Mouse (Mus musculus): Measurements from ENCODE around the gene Sorl1. TPM values are rescaled to one million over a fixed set of nuclear protein-coding genes. Genes with fewer than 3 reads are reported as not detected.

Gene Sorl1
- polyA plus RNA-seq, 2 experiments: 7.9 to 8.2 TPM

GRCm38 (mm10) chr9:41918657-41919380 is 205.3 kb downstream of the Sorl1 start:
- H3K4me2 ChIP-seq (replicated peaks; ENCODE audit: low read depth, low read length, severe bottlenecking): peak overlapping the region; percentile 34
- H3K4me1 ChIP-seq (ENCODE audit: control insufficient read depth, insufficient read depth, low read length): peaks cover 23% of the 10 kb centered on the region
- ATAC-seq (ENCODE audit: low FRiP score, low read depth): peak; percentile 54
- no peak for DNase-seq (ENCODE audit: low spot score)
- H3K27ac ChIP-seq (replicated peaks; ENCODE audit: low read depth, low read length): peak overlapping the region; percentile 84
- no peak for TF ChIP-seq POLR2A (IDR thresholded peaks at IDR 0.05; ENCODE audit: borderline replicate concordance, extremely low read depth, insufficient read depth, insufficient read length)
- H3K4me3 ChIP-seq (replicated peaks; ENCODE audit: low read length): no peak overlapping the region
- no peaks in the 10 kb centered on the region for H3K27me3 ChIP-seq (ENCODE audit: control insufficient read depth, insufficient read depth, low read length)
- no peaks in the 10 kb centered on the region for H3K36me3 ChIP-seq (ENCODE audit: control insufficient read depth, insufficient read depth, low read length)
- no peaks in the 10 kb centered on the region for H3K9me3 ChIP-seq (ENCODE audit: control insufficient read depth, low read length)
- WGBS: 25% methylated on average over 14 of the region's 14 CpGs
- peak overlapping the region; percentile 44; the same call in 1 of the 2 replicates for H3K9ac ChIP-seq (ENCODE audit: low read depth, low read length, severe bottlenecking)

- no peak overlapping the region for H3K4me3 ChIP-seq (replicated peaks; ENCODE audit: low read length)
- TF ChIP-seq POLR2A (IDR thresholded peaks at IDR 0.05; ENCODE audit: borderline replicate concordance, extremely low read depth, insufficient read depth, insufficient read length): no peak
- peak overlapping the region; percentile 84 for H3K27ac ChIP-seq (replicated peaks; ENCODE audit: low read depth, low read length)
- DNase-seq (ENCODE audit: low spot score): no peak
- 0 out of 2 replicates have a peak overlapping the region, but pooled peaks have one; percentile 44 for H3K9ac ChIP-seq (ENCODE audit: low read depth, low read length, severe bottlenecking)
- H3K4me1 ChIP-seq (ENCODE audit: control insufficient read depth, insufficient read depth, low read length): peaks cover 24% of the 10 kb centered on the region
- no peaks in the 10 kb centered on the region for H3K9me3 ChIP-seq (ENCODE audit: control insufficient read depth, low read length)
- ATAC-seq (ENCODE audit: low FRiP score, low read depth): no peak
- WGBS: 37% methylated on average over 4 of the region's 4 CpGs
- no peaks in the 10 kb centered on the region for H3K36me3 ChIP-seq (ENCODE audit: control insufficient read depth, insufficient read depth, low read length)
- H3K27me3 ChIP-seq (ENCODE audit: control insufficient read depth, insufficient read depth, low read length): no peaks in the 10 kb centered on the region
- H3K4me2 ChIP-seq (replicated peaks; ENCODE audit: low read depth, low read length, severe bottlenecking): peak overlapping the region; percentile 34; the same call in 1 of the 2 replicates
These were observed 205.9 kb downstream of the Sorl1 start for GRCm38 (mm10) chr9:41918155-41918554.

- ATAC-seq (ENCODE audit: low FRiP score, low read depth): no peak
- TF ChIP-seq POLR2A (IDR thresholded peaks at IDR 0.05; ENCODE audit: borderline replicate concordance, extremely low read depth, insufficient read depth, insufficient read length): no peak
- Histone ChIP-seq H3K4me2 (replicated peaks; ENCODE audit: low read depth, low read length, severe bottlenecking) (no peak overlapping the region), H3K4me1 (ENCODE audit: control insufficient read depth, insufficient read depth, low read length) (peaks cover 25% of the 10 kb centered on the region), H3K36me3 (ENCODE audit: control insufficient read depth, insufficient read depth, low read length) (no peaks in the 10 kb centered on the region), H3K4me3 (replicated peaks; ENCODE audit: low read length) (no peak overlapping the region), H3K27ac (replicated peaks; ENCODE audit: low read depth, low read length) (no peak overlapping the region), H3K27me3 (ENCODE audit: control insufficient read depth, insufficient read depth, low read length) (no peaks in the 10 kb centered on the region), H3K9ac (ENCODE audit: low read depth, low read length, severe bottlenecking) (no peak overlapping the region), H3K9me3 (ENCODE audit: control insufficient read depth, low read length) (no peaks in the 10 kb centered on the region)
- no peak for DNase-seq (ENCODE audit: low spot score)
- WGBS: 73% methylated on average over 8 of the region's 8 CpGs
These were observed 208.5 kb downstream of the Sorl1 start for GRCm38 (mm10) chr9:41915571-41915970.

Other genes with a start within 250 kb of the Sorl1 start
- gene Sc5d, start 140.0 kb upstream of the Sorl1 start, polyA plus RNA-seq (2012; rRNA removed): 38.3 and 51.0 TPM in 2 replicates
- gene Sc5d, start 140.0 kb upstream of the Sorl1 start, polyA plus RNA-seq (2014; fragmentation: Nextera tagmentation; extraction: Ambion mirVana): 41.2 and 46.4 TPM in 2 replicates